Mouse (Mus musculus) lung, adult 2 months (tissue): Measurements from ENCODE around the gene Cebpg. TPM values are rescaled to one million over a fixed set of nuclear protein-coding genes. Genes with fewer than 3 reads are reported as not detected.

ENCODE experiments used
- DNase-seq: peaks from one replicate; pipeline ENCODE4 v3.0.0; 2022
- H3K4me1 ChIP-seq: fragments of 200-500 bp; 2 replicates; pipeline ENCODE4 v1.6.1; 2011; ENCODE audit warnings: low read length; ENCODE audit not compliant: control insufficient read depth, insufficient read depth
- H3K4me3 ChIP-seq: fragments of 200-500 bp; replicated peaks from 2 replicates; pipeline ENCODE3; 2011; ENCODE audit warnings: low read depth, mild to moderate bottlenecking, control low read depth, low read length; ENCODE audit errors: extremely low read depth
- CTCF ChIP-seq: fragments of 200-500 bp; IDR thresholded peaks from 2 replicates; pipeline ENCODE4 v1.5.1; 2011; ENCODE audit warnings: mild to moderate bottlenecking, low read length, control low read depth; ENCODE audit not compliant: insufficient read depth
- POLR2A ChIP-seq: fragments of 200-500 bp; IDR thresholded peaks from 2 replicates; pipeline ENCODE4 v1.6.1; 2011; ENCODE audit warnings: low read depth, mild to moderate bottlenecking, control low read depth, low read length, borderline replicate concordance; ENCODE audit errors: extremely low read depth
- WGBS: fragments of 180-500 bp; shearing (Covaris S2); methylation state at CpG from one replicate; pipeline ENCODE4 v1.1.7; 2018; 5-methylcytosine and 5-hydroxymethylcytosine counted together
- polyA plus RNA-seq: library from polyadenylated mRNA; depleted of rRNA; stranded (reverse); fragments of >200 nt; gene quantifications from 2 replicates; pipeline ENCODE4 v1.2.3, GENCODE M21; 2012

The Cebpg gene
- polyA plus RNA-seq, 1 experiment = 13.5 TPM

GRCm38 (mm10) chr7:35055619-35056435, 546 bp downstream of the Cebpg start:
- Histone ChIP-seq H3K4me3 (peak overlapping the region; percentile 98), H3K4me1 (peaks cover 19% of the 10 kb centered on the region)
- TF ChIP-seq POLR2A (peak; percentile 10; the same call in 1 of the 2 replicates), CTCF (no peak)
- DNase-seq = peak; percentile 72
- under 1% methylated on average over 66 of the region's 77 CpGs for WGBS

GRCm38 (mm10) chr7:35054977-35055618, 1.3 kb downstream of the Cebpg start:
- Histone ChIP-seq H3K4me1 (peaks cover 19% of the 10 kb centered on the region), H3K4me3 (peak overlapping the region; percentile 98)
- DNase-seq = no peak
- WGBS = 34% methylated on average over 2 of the region's 2 CpGs
- TF ChIP-seq CTCF = no peak

GRCm38 (mm10) chr7:35054286-35054685, 2.1 kb downstream of the Cebpg start:
- 45% methylated on average over 1 of the region's 1 CpGs for WGBS
- no peak for DNase-seq
- Histone ChIP-seq H3K4me3 (no peak overlapping the region), H3K4me1 (peaks cover 19% of the 10 kb centered on the region)
- TF ChIP-seq CTCF = no peak
- TF ChIP-seq POLR2A = no peak

GRCm38 (mm10) chr7:35053161-35053560, 3.2 kb downstream of the Cebpg start:
- peaks cover 22% of the 10 kb centered on the region for H3K4me1 ChIP-seq
- TF ChIP-seq POLR2A (no peak), CTCF (no peak)
- no peak overlapping the region for H3K4me3 ChIP-seq
- WGBS = 61% methylated on average over 3 of the region's 3 CpGs
- no peak for DNase-seq

- TF ChIP-seq POLR2A (no peak), CTCF (no peak)
- no peak for DNase-seq
- Histone ChIP-seq H3K4me1 (peaks cover 15% of the 10 kb centered on the region), H3K4me3 (no peak overlapping the region)
- WGBS = 85% methylated on average over 12 of the region's 12 CpGs
Observed at GRCm38 (mm10) chr7:35050540-35050939, 5.8 kb downstream of the Cebpg start.

GRCm38 (mm10) chr7:35046091-35046490, 10.3 kb downstream of the Cebpg start:
- Histone ChIP-seq H3K4me1 (peaks cover 8% of the 10 kb centered on the region), H3K4me3 (no peak overlapping the region)
- WGBS = 75% methylated on average over 4 of the region's 4 CpGs
- TF ChIP-seq POLR2A (no peak), CTCF (no peak)
- DNase-seq = no peak

- DNase-seq = no peak
- Histone ChIP-seq H3K4me1 (peaks cover 7% of the 10 kb centered on the region), H3K4me3 (no peak overlapping the region)
- TF ChIP-seq CTCF (no peak), POLR2A (no peak)
- WGBS = 75% methylated on average over 2 of the region's 2 CpGs
Observed at GRCm38 (mm10) chr7:35044719-35045118, 11.7 kb downstream of the Cebpg start.

GRCm38 (mm10) chr7:35043266-35043817, 13.0 kb downstream of the Cebpg start:
- Histone ChIP-seq H3K4me3 (no peak overlapping the region), H3K4me1 (peaks cover 4% of the 10 kb centered on the region)
- DNase-seq = no peak
- WGBS = 89% methylated on average over 10 of the region's 10 CpGs
- TF ChIP-seq CTCF = no peak
- TF ChIP-seq POLR2A = no peak

- TF ChIP-seq POLR2A = no peak
- TF ChIP-seq CTCF = no peak
- Histone ChIP-seq H3K4me3 (no peak overlapping the region), H3K4me1 (peaks cover 4% of the 10 kb centered on the region; the same call in 1 of the 2 replicates)
- DNase-seq = no peak
- 71% methylated on average over 5 of the region's 5 CpGs for WGBS
Observed at GRCm38 (mm10) chr7:35042759-35043217, 13.6 kb downstream of the Cebpg start.
